Mouse (Mus musculus) MEL (cell line): ENCODE data around the gene Melk. TPM values are rescaled to one million over a fixed set of nuclear protein-coding genes. Genes with fewer than 3 reads are reported as not detected.

Source experiments
- DNase-seq: peaks from one replicate; pipeline ENCODE4 v3.0.0; 2011; ENCODE audit warnings: low read depth, low spot score
- H3K27ac ChIP-seq: 2 replicates; pipeline ENCODE4 v1.5.1; 2012; ENCODE audit warnings: low read depth, mild to moderate bottlenecking, control low read depth, low read length, moderate library complexity; ENCODE audit not compliant: control insufficient read depth
- H3K27me3 ChIP-seq, 2 experiments: fragments of 150-350 bp in 1 of 2; sonication (generic) in 1 of 2; 2 replicates each; pipeline ENCODE4 v1.6.1; 2012; ENCODE audit warnings: low read length in 2 of 2, mild to moderate bottlenecking in 2 of 2, improper control_type of control experiment in 1 of 2, moderate library complexity in 1 of 2; ENCODE audit not compliant: insufficient read depth in 2 of 2, control insufficient read depth in 1 of 2
- H3K36me3 ChIP-seq, 2 experiments: 2 replicates each; pipeline ENCODE4 v1.6.1; 2012 to 2014; ENCODE audit warnings: low read length in 2 of 2, improper control_type of control experiment in 1 of 2, inconsistent platforms in 1 of 2, mild to moderate bottlenecking in 1 of 2; ENCODE audit not compliant: insufficient read depth in 2 of 2, control insufficient read depth in 1 of 2
- H3K4me1 ChIP-seq, 2 experiments: fragments of 150-350 bp in 1 of 2; sonication (generic) in 1 of 2; 2 replicates each; pipeline ENCODE4 v1.6.1; 2012; ENCODE audit warnings: low read length in 2 of 2, improper control_type of control experiment in 1 of 2, mild to moderate bottlenecking in 1 of 2; ENCODE audit not compliant: insufficient read depth in 2 of 2, control insufficient read depth in 1 of 2
- H3K4me3 ChIP-seq, 2 experiments: fragments of 150-350 bp in 1 of 2; sonication (generic) in 1 of 2; 2 replicates each; pipeline ENCODE4 v1.5.1; 2012; ENCODE audit warnings: low read depth in 2 of 2, low read length in 2 of 2, mild to moderate bottlenecking in 2 of 2, moderate library complexity in 2 of 2, control low read depth in 1 of 2, improper control_type of control experiment in 1 of 2; ENCODE audit not compliant: control insufficient read depth in 1 of 2, insufficient read depth in 1 of 2
- H3K79me2 ChIP-seq: 2 replicates; pipeline ENCODE4 v1.6.1; 2012; ENCODE audit warnings: mild to moderate bottlenecking, low read length, moderate library complexity; ENCODE audit not compliant: control insufficient read depth, poor library complexity, insufficient read depth
- H3K9ac ChIP-seq: 2 replicates; pipeline ENCODE4 v1.6.1; 2012; ENCODE audit warnings: low read depth, mild to moderate bottlenecking, control low read depth, low read length, moderate library complexity; ENCODE audit not compliant: control insufficient read depth, poor library complexity, severe bottlenecking
- H3K9me3 ChIP-seq: fragments of 150-350 bp; sonication (generic); replicated peaks from 2 replicates; pipeline ENCODE4 v1.6.1; 2012; ENCODE audit warnings: mild to moderate bottlenecking, low read length, improper control_type of control experiment, moderate library complexity; ENCODE audit not compliant: insufficient read depth
- BHLHE40 ChIP-seq: IDR thresholded peaks from 2 replicates; pipeline ENCODE4 v1.6.1; 2012; ENCODE audit warnings: low read depth, mild to moderate bottlenecking, inconsistent platforms, low read length, improper control_type of control experiment, borderline replicate concordance
- CHD1 ChIP-seq: IDR thresholded peaks from 2 replicates; pipeline ENCODE4 v1.6.1; 2012; ENCODE audit warnings: low read depth, mild to moderate bottlenecking, inconsistent platforms, low read length, improper control_type of control experiment
- CTCF ChIP-seq, 3 experiments: IDR thresholded peaks in 2 of 3; conservative IDR thresholded peaks in 1 of 3; 2 replicates each; pipeline ENCODE4 v1.5.1; 2011 to 2012; ENCODE audit warnings: low read length in 3 of 3, low read depth in 2 of 3, mild to moderate bottlenecking in 2 of 3, improper control_type of control experiment in 1 of 3, inconsistent platforms in 1 of 3, mixed read lengths in 1 of 3, moderate library complexity in 1 of 3; ENCODE audit not compliant: control insufficient read depth in 1 of 3, insufficient read depth in 1 of 3, poor library complexity in 1 of 3, severe bottlenecking in 1 of 3
- E2F4 ChIP-seq: IDR thresholded peaks from 2 replicates; pipeline ENCODE4 v1.6.1; 2011; ENCODE audit warnings: low read depth, low read length, improper control_type of control experiment, borderline replicate concordance
- EP300 ChIP-seq, 2 experiments: IDR thresholded peaks; 2 replicates each; pipeline ENCODE4 v1.6.1; 2011; ENCODE audit warnings: improper control_type of control experiment in 2 of 2, low read length in 2 of 2, low read depth in 1 of 2, mild to moderate bottlenecking in 1 of 2
- ETS1 ChIP-seq: IDR thresholded peaks from 2 replicates; pipeline ENCODE4 v1.6.1; 2012; ENCODE audit warnings: low read depth, mild to moderate bottlenecking, inconsistent platforms, low read length, improper control_type of control experiment, moderate library complexity
- HCFC1 ChIP-seq: IDR thresholded peaks from 2 replicates; pipeline ENCODE4 v1.6.1; 2012; ENCODE audit warnings: low read depth, mild to moderate bottlenecking, inconsistent platforms, low read length, improper control_type of control experiment, moderate library complexity
- KAT2A ChIP-seq: conservative IDR thresholded peaks from 2 replicates; pipeline ENCODE4 v1.6.1; 2012; ENCODE audit warnings: low read depth, low read length, improper control_type of control experiment, inconsistent platforms
- MAFK ChIP-seq: IDR thresholded peaks from 2 replicates; pipeline ENCODE4 v1.6.1; 2011; ENCODE audit warnings: low read depth, mild to moderate bottlenecking, low read length, improper control_type of control experiment, borderline replicate concordance
- MAX ChIP-seq: IDR thresholded peaks from 2 replicates; pipeline ENCODE4 v1.6.1; 2011; ENCODE audit warnings: low read length, improper control_type of control experiment
- MAZ ChIP-seq: IDR thresholded peaks from 2 replicates; pipeline ENCODE4 v1.6.1; 2012; ENCODE audit warnings: low read depth, mild to moderate bottlenecking, inconsistent platforms, low read length, improper control_type of control experiment
- MEF2A ChIP-seq: IDR thresholded peaks from 2 replicates; pipeline ENCODE4 v1.6.1; 2014; ENCODE audit warnings: low read depth, mild to moderate bottlenecking, inconsistent platforms, low read length, improper control_type of control experiment; ENCODE audit not compliant: poor library complexity, insufficient replicate concordance, severe bottlenecking; ENCODE audit errors: extremely low read depth
- MYC ChIP-seq: IDR thresholded peaks from 2 replicates; pipeline ENCODE4 v1.6.1; 2011; ENCODE audit warnings: low read depth, mild to moderate bottlenecking, low read length, improper control_type of control experiment, moderate library complexity
- POLR2A ChIP-seq, 2 experiments: IDR thresholded peaks; 2 replicates each; pipeline ENCODE4 v1.6.1; 2011 to 2012; ENCODE audit warnings: low read length in 2 of 2, mild to moderate bottlenecking in 2 of 2, control low read depth in 1 of 2, improper control_type of control experiment in 1 of 2, low read depth in 1 of 2, moderate library complexity in 1 of 2; ENCODE audit not compliant: control insufficient read depth in 1 of 2, insufficient read depth in 1 of 2, poor library complexity in 1 of 2
- POLR2AphosphoS5 ChIP-seq: IDR thresholded peaks from 2 replicates; pipeline ENCODE4 v1.6.1; 2012; ENCODE audit warnings: low read depth, borderline replicate concordance, mild to moderate bottlenecking, inconsistent platforms, low read length, moderate library complexity, mixed read lengths
- RAD21 ChIP-seq: IDR thresholded peaks from 2 replicates; pipeline ENCODE4 v1.6.1; 2011; ENCODE audit warnings: mild to moderate bottlenecking, low read depth, low read length, improper control_type of control experiment
- RCOR1 ChIP-seq: IDR thresholded peaks from 2 replicates; pipeline ENCODE4 v1.6.1; 2012; ENCODE audit warnings: low read depth, mild to moderate bottlenecking, inconsistent platforms, low read length, improper control_type of control experiment
- TAL1 ChIP-seq: IDR thresholded peaks from 2 replicates; pipeline ENCODE4 v1.6.1; 2012; ENCODE audit warnings: mild to moderate bottlenecking, inconsistent platforms, low read length, moderate library complexity, mixed read lengths
- TBP ChIP-seq: IDR thresholded peaks from 2 replicates; pipeline ENCODE4 v1.8.0; 2011; ENCODE audit warnings: low read depth, low read length, improper control_type of control experiment
- TCF12 ChIP-seq: IDR thresholded peaks from 2 replicates; pipeline ENCODE4 v1.6.1; 2014; ENCODE audit warnings: low read depth, mild to moderate bottlenecking, inconsistent platforms, low read length, improper control_type of control experiment, moderate library complexity
- USF1 ChIP-seq: IDR thresholded peaks from 2 replicates; pipeline ENCODE4 v1.6.1; 2014; ENCODE audit warnings: low read depth, mild to moderate bottlenecking, inconsistent platforms, low read length, improper control_type of control experiment, moderate library complexity
- USF2 ChIP-seq, 2 experiments: IDR thresholded peaks; 2 replicates each; pipeline ENCODE4 v1.6.1; 2011 to 2012; ENCODE audit warnings: improper control_type of control experiment in 2 of 2, low read length in 2 of 2, borderline replicate concordance in 1 of 2, inconsistent platforms in 1 of 2, low read depth in 1 of 2, mild to moderate bottlenecking in 1 of 2; ENCODE audit not compliant: insufficient read depth in 1 of 2
- ZKSCAN1 ChIP-seq: IDR thresholded peaks from 2 replicates; pipeline ENCODE4 v1.6.1; 2012; ENCODE audit warnings: low read depth, mild to moderate bottlenecking, inconsistent platforms, low read length, improper control_type of control experiment, moderate library complexity
- ZNF384 ChIP-seq: IDR thresholded peaks from 2 replicates; pipeline ENCODE4 v1.6.1; 2012; ENCODE audit warnings: low read depth, mild to moderate bottlenecking, inconsistent platforms, low read length, improper control_type of control experiment
- polyA plus RNA-seq, 2 experiments: library from polyadenylated mRNA; stranded (reverse) in 1 of 2; unstranded in 1 of 2; fragments of >175 nt in 1 of 2; fragments of >200 nt in 1 of 2; gene quantifications; 2 replicates each; pipeline versions ENCODE4 v1.2.1 to v1.2.4; 2012; ENCODE audit warnings: low replicate concordance in 2 of 2, low read depth in 1 of 2; ENCODE audit not compliant: insufficient read length in 2 of 2, insufficient read depth in 1 of 2, missing spikeins in 1 of 2
- total RNA-seq: library from RNA; depleted of rRNA; stranded (reverse); fragments of 300-350 nt; gene quantifications from 2 replicates; pipeline ENCODE4 v1.2.3, GENCODE M21; 2012

Gene Melk
- total and polyA plus RNA-seq, 3 experiments, result 15.1 to 18.2 TPM; not detected in 1

- peaks cover 0 to 4% of the 10 kb centered on the region in 2 experiments; a peak in 3 of 4 replicates for H3K27me3 ChIP-seq
- H3K27ac ChIP-seq, result no peak overlapping the region
- peaks cover 0 to 4% of the 10 kb centered on the region in 2 experiments; a peak in 1 of 4 replicates for H3K4me1 ChIP-seq
- H3K79me2 ChIP-seq, result no peaks in the 10 kb centered on the region
- no peak for TF ChIP-seq BHLHE40
- no peak for TF ChIP-seq KAT2A
- TF ChIP-seq CTCF (IDR thresholded peaks at IDR 0.05 in 2 of 3, conservative IDR thresholded peaks at IDR 0.05 in 1 of 3; ENCODE audit: control insufficient read depth in 1 of 3, insufficient read depth in 1 of 3, low read depth in 2 of 3, low read length in 3 of 3, poor library complexity in 1 of 3, severe bottlenecking in 1 of 3), result no peak
- TF ChIP-seq MAZ, result no peak
- no peak for TF ChIP-seq TCF12
- TF ChIP-seq TAL1, result no peak
- TF ChIP-seq MAFK, result no peak
- TF ChIP-seq RAD21, result no peak
- TF ChIP-seq ZKSCAN1, result no peak
- TF ChIP-seq EP300 (IDR thresholded peaks at IDR 0.05; ENCODE audit: low read depth in 1 of 2, low read length in 2 of 2), result no peak
- TF ChIP-seq E2F4, result no peak
- H3K9me3 ChIP-seq, result no peaks in the 10 kb centered on the region
- H3K9ac ChIP-seq, result no peak overlapping the region
- no peaks in the 10 kb centered on the region for H3K36me3 ChIP-seq
- no peak for DNase-seq
- H3K4me3 ChIP-seq, result no peak overlapping the region
Observed at GRCm38 (mm10) chr4:44254579-44254978, 46.1 kb upstream of the Melk start.

- Histone ChIP-seq H3K4me3 (no peak overlapping the region), H3K36me3 (peaks cover 0 to 3% of the 10 kb centered on the region in 2 experiments; a peak in 1 of 4 replicates)
- no peak for DNase-seq
Observed at GRCm38 (mm10) chr4:44259126-44259525, 41.5 kb upstream of the Melk start.

GRCm38 (mm10) chr4:44260244-44260643, 40.4 kb upstream of the Melk start:
- Histone ChIP-seq H3K79me2 (no peaks in the 10 kb centered on the region), H3K4me3 (no peak overlapping the region), H3K27me3 (peaks cover 0 to 2% of the 10 kb centered on the region in 2 experiments; a peak in 2 of 4 replicates), H3K4me1 (peaks cover 0 to 8% of the 10 kb centered on the region in 2 experiments; a peak in 1 of 4 replicates), H3K27ac (no peak overlapping the region), H3K36me3 (peaks cover 0 to 4% of the 10 kb centered on the region in 2 experiments; a peak in 2 of 4 replicates), H3K9ac (no peak overlapping the region), H3K9me3 (no peaks in the 10 kb centered on the region)
- peak; percentile 86 for DNase-seq
- no peak for TF ChIP-seq CTCF (IDR thresholded peaks at IDR 0.05 in 2 of 3, conservative IDR thresholded peaks at IDR 0.05 in 1 of 3; ENCODE audit: control insufficient read depth in 1 of 3, insufficient read depth in 1 of 3, low read depth in 2 of 3, low read length in 3 of 3, poor library complexity in 1 of 3, severe bottlenecking in 1 of 3)
- no peak for TF ChIP-seq HCFC1
- TF ChIP-seq MEF2A, result no peak
- TF ChIP-seq RCOR1, result no peak
- peak; percentile 54; the same call in 1 of the 2 replicates for TF ChIP-seq ETS1
- no peak for TF ChIP-seq POLR2A (IDR thresholded peaks at IDR 0.05; ENCODE audit: control insufficient read depth in 1 of 2, insufficient read depth in 1 of 2, low read depth in 1 of 2, low read length in 2 of 2, poor library complexity in 1 of 2)
- TF ChIP-seq MAFK, result no peak
- TF ChIP-seq MAX, result peak; percentile 77
- no peak for TF ChIP-seq RAD21
- no peak for TF ChIP-seq TBP
- TF ChIP-seq POLR2AphosphoS5, result no peak
- no peak for TF ChIP-seq MYC
- peak; percentile 6 to 62; a peak in 1 of 4 replicates for TF ChIP-seq EP300 (IDR thresholded peaks at IDR 0.05; ENCODE audit: low read depth in 1 of 2, low read length in 2 of 2)
- TF ChIP-seq E2F4, result no peak
- no peak for TF ChIP-seq TAL1
- no peak; the same call in 1 of the 2 replicates for TF ChIP-seq USF1
- TF ChIP-seq USF2 (IDR thresholded peaks at IDR 0.05; ENCODE audit: borderline replicate concordance in 1 of 2, insufficient read depth in 1 of 2, low read depth in 1 of 2, low read length in 2 of 2), result no peak
- TF ChIP-seq CHD1, result no peak

More at GRCm38 (mm10) chr4:44259126-44259525, 41.5 kb upstream of the Melk start:
- Histone ChIP-seq H3K4me1 (peaks cover 0 to 8% of the 10 kb centered on the region in 2 experiments; a peak in 1 of 4 replicates), H3K27me3 (peaks cover 0 to 4% of the 10 kb centered on the region in 2 experiments; a peak in 2 of 4 replicates)
- TF ChIP-seq ZNF384 (no peak), RCOR1 (no peak)
- TF ChIP-seq, all 39 proteins: peak for 0
- H3K27ac ChIP-seq, result no peak overlapping the region
- no peak overlapping the region for H3K9ac ChIP-seq
- H3K9me3 ChIP-seq, result no peaks in the 10 kb centered on the region
- H3K79me2 ChIP-seq, result no peaks in the 10 kb centered on the region
